Mouse (Mus musculus): Measurements from ENCODE around the gene Nap1l1. TPM values are rescaled to one million over a fixed set of nuclear protein-coding genes. Genes with fewer than 3 reads are reported as not detected.
"Not testable (repeated sequence)": the region's sequence is repeated elsewhere in the genome, so short reads cannot be mapped to it uniquely, and the experiment has no call there.

Gene Nap1l1
- 164 and 167 TPM in 2 replicates for polyA plus RNA-seq (2015; fragmentation: Nextera tagmentation; extraction: Ambion mirVana)

DNA sequence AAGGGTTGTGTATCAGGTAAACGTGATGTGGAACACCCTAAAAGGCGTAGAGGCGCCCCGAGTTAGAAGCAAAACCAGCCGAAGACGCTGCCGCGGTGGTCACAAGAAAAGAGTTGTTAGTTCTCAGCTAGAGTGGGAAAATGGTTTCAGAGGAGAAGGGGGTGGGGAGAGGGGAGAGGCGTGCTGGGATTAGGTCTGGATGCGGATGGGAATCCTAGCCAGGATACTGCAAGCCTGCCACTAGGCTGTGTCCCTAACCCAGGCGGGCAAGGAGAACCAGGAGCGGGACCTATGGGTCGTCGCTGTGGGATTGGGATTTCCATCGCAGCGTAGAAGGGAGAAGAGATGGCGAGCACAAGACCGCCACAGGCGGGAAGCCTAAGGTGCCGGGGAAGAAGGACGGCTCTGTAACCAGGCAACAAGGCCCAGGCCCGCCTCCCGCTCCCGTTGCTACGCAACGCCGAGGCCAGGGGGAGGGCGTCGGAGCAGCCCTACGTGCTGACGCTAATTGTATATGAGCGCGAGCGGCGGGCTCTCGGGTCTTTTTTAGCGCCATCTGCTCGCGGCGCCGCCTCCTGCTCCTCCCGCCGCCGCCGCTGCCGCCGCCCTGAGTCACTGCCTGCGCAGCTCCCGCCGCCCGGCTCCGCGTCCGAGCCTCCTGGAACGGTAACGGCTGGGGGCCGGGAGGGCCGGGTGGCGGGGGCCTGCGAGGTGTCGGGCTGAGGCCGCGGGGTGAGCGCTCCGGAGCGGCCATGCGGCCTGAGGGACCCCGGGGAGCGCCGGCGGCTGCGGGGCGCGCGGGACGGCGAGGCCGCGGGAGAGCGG, at the start of gene Nap1l1:
Nap1l1 (plus strand) TSS at position 538 of the 825 bp plus-strand sequence.
- peak within 1 kb of the TSS; percentile 97 for H3K27ac ChIP-seq
- peaks cover 48% of the 10 kb centered on the region for H3K4me1 ChIP-seq
- no peaks in the 10 kb centered on the region for H3K27me3 ChIP-seq (replicated peaks)
- ATAC-seq (replicated peaks), result peak; percentile 99
- H3K9me3 ChIP-seq, result no peaks in the 10 kb centered on the region
- H3K9ac ChIP-seq, result peak within 1 kb of the TSS; percentile 96
- under 1% methylated on average over 61 of the region's 80 CpGs for WGBS
- peak within 1 kb of the TSS; percentile 98 for H3K4me3 ChIP-seq
- no peaks in the 10 kb centered on the region for H3K36me3 ChIP-seq (replicated peaks)
- peak within 1 kb of the TSS; percentile 78 for H3K4me2 ChIP-seq

DNA sequence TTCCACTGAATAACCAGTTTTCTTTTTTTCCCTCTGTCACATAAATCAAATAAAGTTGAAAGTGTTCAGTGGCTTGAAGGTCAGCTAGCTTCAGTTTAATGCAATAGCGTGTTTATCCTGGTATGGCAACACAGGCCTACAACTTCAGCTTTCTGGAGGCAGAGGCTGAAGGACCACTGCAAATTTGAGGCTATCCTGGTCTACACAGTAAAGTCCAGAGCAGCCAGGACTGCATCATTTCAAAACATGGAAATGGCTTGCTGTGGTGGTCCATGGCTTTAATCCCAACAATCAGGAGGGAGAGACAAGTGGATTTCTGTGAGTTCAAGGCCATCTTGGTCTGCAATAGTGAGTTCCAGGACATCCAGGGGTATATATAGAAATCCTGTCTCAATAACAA, 46.5 kb upstream of the Nap1l1 start:
- no peak for ATAC-seq (replicated peaks)
- Histone ChIP-seq H3K4me3 (no peak overlapping the region), H3K36me3 (replicated peaks) (no peaks in the 10 kb centered on the region), H3K9ac (no peak overlapping the region), H3K27me3 (replicated peaks) (no peaks in the 10 kb centered on the region), H3K4me2 (no peak overlapping the region), H3K9me3 (no peaks in the 10 kb centered on the region), H3K27ac (no peak overlapping the region), H3K4me1 (peaks cover 9% of the 10 kb centered on the region; the same call in 1 of the 2 replicates)
- 100% methylated on average over 1 of the region's 1 CpGs for WGBS

DNA sequence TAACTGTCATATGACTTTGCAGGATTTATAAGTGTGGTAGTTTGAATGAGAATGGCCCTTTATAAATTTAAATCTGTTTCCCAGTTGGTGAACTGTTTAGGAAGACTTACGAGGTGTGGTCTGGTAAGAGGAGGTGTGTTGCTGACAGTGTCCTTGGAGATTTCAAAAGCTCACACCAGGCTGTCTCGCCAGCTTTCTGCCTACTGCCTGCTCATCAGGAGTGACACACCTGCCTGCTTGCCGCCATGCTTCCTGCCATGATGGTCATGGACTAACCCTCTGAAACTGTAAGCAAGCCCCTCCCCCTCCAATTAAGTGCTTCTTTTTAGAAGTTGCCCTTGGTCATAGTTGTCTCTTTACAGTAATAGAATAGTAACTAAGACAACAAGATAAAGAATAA, 39.5 kb upstream of the Nap1l1 start:
- H3K4me3 ChIP-seq, result no peak overlapping the region
- ATAC-seq (replicated peaks), result no peak
- H3K27me3 ChIP-seq (replicated peaks), result no peaks in the 10 kb centered on the region

DNA sequence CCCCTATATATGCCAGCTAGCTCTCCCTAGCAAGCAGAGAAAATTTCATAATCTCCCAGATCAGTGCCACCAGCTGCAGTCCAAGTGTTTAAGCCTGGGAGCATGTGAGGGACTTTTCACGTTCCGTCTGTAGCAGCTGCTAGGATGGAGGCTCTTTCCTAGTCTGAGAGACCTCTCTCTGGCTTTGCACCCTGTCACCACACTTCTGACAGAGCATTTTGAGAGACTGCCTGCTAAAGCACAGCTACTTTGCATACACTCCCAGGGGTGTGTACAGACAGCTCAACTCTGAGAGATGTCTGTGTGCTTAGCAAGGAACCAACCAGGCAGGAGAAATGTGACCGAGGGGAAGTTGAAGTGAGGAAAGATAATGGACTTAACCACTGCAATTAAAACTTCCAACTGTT, 32.0 kb upstream of the Nap1l1 start:
- no peaks in the 10 kb centered on the region for H3K36me3 ChIP-seq (replicated peaks)
- no peaks in the 10 kb centered on the region for H3K9me3 ChIP-seq
- H3K27me3 ChIP-seq (replicated peaks), result no peaks in the 10 kb centered on the region
- no peak overlapping the region for H3K4me3 ChIP-seq
- WGBS, result 45% methylated on average over 3 of the region's 3 CpGs
- no peaks in the 10 kb centered on the region for H3K4me1 ChIP-seq
- no peak overlapping the region for H3K27ac ChIP-seq
- H3K4me2 ChIP-seq, result no peak overlapping the region
- H3K9ac ChIP-seq, result no peak overlapping the region
- ATAC-seq (replicated peaks), result no peak

More for the DNA sequence above, 39.5 kb upstream of the Nap1l1 start:
- 91% methylated on average over 3 of the region's 3 CpGs for WGBS
- H3K4me1 ChIP-seq, result no peaks in the 10 kb centered on the region
- H3K9me3 ChIP-seq, result no peaks in the 10 kb centered on the region
- no peak overlapping the region for H3K4me2 ChIP-seq
- H3K36me3 ChIP-seq (replicated peaks), result no peaks in the 10 kb centered on the region
- H3K9ac ChIP-seq, result no peak overlapping the region
- no peak overlapping the region for H3K27ac ChIP-seq

- ATAC-seq (replicated peaks), result no peak
- Histone ChIP-seq H3K4me2 (no peak overlapping the region), H3K4me1 (no peaks in the 10 kb centered on the region), H3K4me3 (no peak overlapping the region), H3K27me3 (replicated peaks) (no peaks in the 10 kb centered on the region), H3K9me3 (no peaks in the 10 kb centered on the region), H3K27ac (no peak overlapping the region), H3K9ac (no peak overlapping the region), H3K36me3 (replicated peaks) (no peaks in the 10 kb centered on the region)
- 83% methylated on average over 9 of the region's 9 CpGs for WGBS
Observed at GRCm38 (mm10) chr10:111444199-111444598, 28.8 kb upstream of the Nap1l1 start.

GRCm38 (mm10) chr10:111445939-111446671, 26.9 kb upstream of the Nap1l1 start:
- ATAC-seq (replicated peaks), result no peak
- no peaks in the 10 kb centered on the region for H3K27me3 ChIP-seq (replicated peaks)

DNA sequence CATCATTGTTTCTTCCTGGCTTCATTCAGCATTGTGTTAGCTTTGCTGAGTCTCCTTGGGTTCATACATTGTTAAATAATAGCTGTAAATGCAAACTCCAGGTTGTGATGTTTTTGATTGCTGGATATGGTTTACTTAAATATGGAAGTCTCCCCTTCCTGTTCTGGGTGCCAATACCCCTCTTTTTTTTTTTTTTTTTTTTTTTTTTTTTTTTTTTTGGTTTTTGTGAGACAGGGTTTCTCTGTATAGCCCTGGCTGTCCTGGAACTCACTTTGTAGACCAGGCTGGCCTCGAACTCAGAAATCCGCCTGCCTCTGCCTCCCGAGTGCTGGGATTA, 26.4 kb upstream of the Nap1l1 start:
- not testable (repeated sequence) for H3K4me1 ChIP-seq; H3K27me3 ChIP-seq (replicated peaks); H3K9me3 ChIP-seq; H3K36me3 ChIP-seq (replicated peaks); H3K27ac ChIP-seq; ATAC-seq (replicated peaks); H3K4me3 ChIP-seq; H3K9ac ChIP-seq; H3K4me2 ChIP-seq
- WGBS, result 93% methylated on average over 3 of the region's 3 CpGs

More at GRCm38 (mm10) chr10:111445939-111446671, 26.9 kb upstream of the Nap1l1 start:
- no peak overlapping the region for H3K4me2 ChIP-seq
- no peak overlapping the region for H3K9ac ChIP-seq
- no peak overlapping the region for H3K27ac ChIP-seq
- no peaks in the 10 kb centered on the region for H3K4me1 ChIP-seq
- no peak overlapping the region for H3K4me3 ChIP-seq
- H3K9me3 ChIP-seq, result no peaks in the 10 kb centered on the region
- no peaks in the 10 kb centered on the region for H3K36me3 ChIP-seq (replicated peaks)
- whole genome bisulfite sequencing, result 18% methylated on average over 9 of the region's 9 CpGs

DNA sequence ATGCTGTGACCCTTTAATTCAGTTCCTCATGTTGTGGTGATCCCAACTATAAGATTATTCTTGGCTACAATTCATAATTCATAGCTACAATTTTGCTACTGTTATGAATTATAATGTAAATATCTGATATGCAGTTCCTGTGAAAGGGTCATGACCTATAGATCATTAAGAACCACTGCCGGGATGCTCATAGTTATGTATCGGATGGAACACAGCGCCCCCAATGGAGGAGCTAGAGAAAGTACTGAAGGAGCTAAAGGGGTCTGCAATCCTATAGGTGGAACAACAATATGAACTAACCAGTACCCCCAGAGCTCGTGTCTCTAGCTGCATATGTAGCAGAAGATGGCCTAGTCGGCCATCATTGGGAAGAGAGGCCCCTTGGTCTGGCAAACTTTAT, 23.4 kb upstream of the Nap1l1 start:
- H3K27ac ChIP-seq; H3K4me3 ChIP-seq; H3K4me2 ChIP-seq; H3K4me1 ChIP-seq; H3K9ac ChIP-seq; H3K9me3 ChIP-seq; ATAC-seq (replicated peaks); H3K27me3 ChIP-seq (replicated peaks); H3K36me3 ChIP-seq (replicated peaks): not testable (repeated sequence)
- WGBS, result 75% methylated on average over 5 of the region's 5 CpGs

DNA sequence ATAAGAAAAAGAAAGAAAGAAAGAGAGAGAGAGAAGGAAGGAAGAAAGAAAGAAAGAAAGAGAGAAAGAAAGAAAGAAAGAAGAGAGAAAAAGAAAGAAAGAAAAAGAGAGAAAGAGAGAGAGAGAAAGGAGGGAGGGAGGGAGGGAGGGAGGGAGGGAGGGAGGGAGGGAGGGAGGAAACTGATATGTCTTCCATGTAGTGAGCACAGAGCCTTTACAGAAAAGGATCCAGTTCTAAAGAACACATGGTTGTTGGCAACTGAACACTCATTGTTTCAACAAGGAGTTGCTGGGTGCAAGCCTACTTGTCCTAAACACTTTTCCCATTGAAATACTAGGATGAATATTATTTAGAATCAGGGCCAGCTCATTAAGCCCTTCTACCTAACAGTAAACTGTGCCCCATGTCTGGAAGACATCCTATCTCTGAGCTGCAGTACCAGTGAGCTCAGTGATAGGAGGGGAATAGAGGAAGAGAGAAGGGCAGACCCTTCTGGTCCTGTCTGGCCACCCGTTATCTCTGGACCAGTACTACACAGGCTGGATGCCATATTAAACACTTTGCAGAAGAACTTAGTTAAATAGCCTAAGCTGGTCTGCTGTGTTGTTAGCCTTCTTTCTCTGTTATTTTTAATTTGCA, 21.2 kb upstream of the Nap1l1 start:
- WGBS, result 86% methylated on average over 1 of the region's 1 CpGs
- ATAC-seq (replicated peaks), result no peak
- Histone ChIP-seq H3K27me3 (replicated peaks) (no peaks in the 10 kb centered on the region), H3K9ac (no peak overlapping the region), H3K9me3 (no peaks in the 10 kb centered on the region), H3K27ac (no peak overlapping the region), H3K4me3 (no peak overlapping the region), H3K4me1 (no peaks in the 10 kb centered on the region), H3K36me3 (replicated peaks) (no peaks in the 10 kb centered on the region), H3K4me2 (no peak overlapping the region)

GRCm38 (mm10) chr10:111452426-111452825, 20.6 kb upstream of the Nap1l1 start:
- 88% methylated on average over 11 of the region's 11 CpGs for WGBS
- no peak overlapping the region for H3K4me2 ChIP-seq
- no peak overlapping the region for H3K27ac ChIP-seq
- no peak for ATAC-seq (replicated peaks)
- H3K4me3 ChIP-seq, result no peak overlapping the region
- H3K27me3 ChIP-seq (replicated peaks), result no peaks in the 10 kb centered on the region
- H3K9me3 ChIP-seq, result no peaks in the 10 kb centered on the region
- no peaks in the 10 kb centered on the region for H3K36me3 ChIP-seq (replicated peaks)
- H3K9ac ChIP-seq, result no peak overlapping the region
- H3K4me1 ChIP-seq, result no peaks in the 10 kb centered on the region

GRCm38 (mm10) chr10:111454698-111455308, 18.2 kb upstream of the Nap1l1 start:
- Histone ChIP-seq H3K9ac (no peak overlapping the region), H3K27me3 (replicated peaks) (no peaks in the 10 kb centered on the region), H3K9me3 (no peaks in the 10 kb centered on the region), H3K4me2 (no peak overlapping the region), H3K36me3 (replicated peaks) (no peaks in the 10 kb centered on the region), H3K27ac (no peak overlapping the region), H3K4me3 (no peak overlapping the region), H3K4me1 (0 out of 2 replicates have a peak, but pooled peaks cover 3% of the 10 kb centered on the region)
- 87% methylated on average over 8 of the region's 8 CpGs for WGBS
- no peak for ATAC-seq (replicated peaks)

- 0 out of 2 replicates have a peak, but pooled peaks cover 3% of the 10 kb centered on the region for H3K4me1 ChIP-seq
- H3K4me3 ChIP-seq, result no peak overlapping the region
- no peaks in the 10 kb centered on the region for H3K36me3 ChIP-seq (replicated peaks)
- H3K9me3 ChIP-seq, result no peaks in the 10 kb centered on the region
- H3K9ac ChIP-seq, result no peak overlapping the region
- no peak overlapping the region for H3K27ac ChIP-seq
- no peaks in the 10 kb centered on the region for H3K27me3 ChIP-seq (replicated peaks)
- ATAC-seq (replicated peaks), result no peak
- no peak overlapping the region for H3K4me2 ChIP-seq
- 67% methylated on average over 7 of the region's 7 CpGs for WGBS
Observed at GRCm38 (mm10) chr10:111458088-111458487, 14.9 kb upstream of the Nap1l1 start.

Measured in midbrain, embryonic 15.5 days (tissue).